Mouse (Mus musculus) kidney, embryonic 15.5 days (tissue): ENCODE results near the gene Xrra1. TPM values are rescaled to one million over a fixed set of nuclear protein-coding genes. Genes with fewer than 3 reads are reported as not detected.
A peak's percentile ranks its signal among the peaks of the same experiment; 100 is the strongest.

Experiments
- ATAC-seq: fragments of 200-750 bp; cut with Nextera tagmentation; replicated peaks from 2 replicates; pipeline ENCODE4 v1.8.0; 2017; ENCODE audit warnings: moderate TSS enrichment; ENCODE audit not compliant: low FRiP score
- H3K27ac ChIP-seq: fragments of 300-500 bp; sonication (generic); 2 replicates; pipeline ENCODE4 v1.5.1; 2015; ENCODE audit warnings: mild to moderate bottlenecking, inconsistent platforms
- H3K27me3 ChIP-seq: fragments of 300-500 bp; sonication (generic); 2 replicates; pipeline ENCODE4 v1.6.1; 2015; ENCODE audit warnings: inconsistent platforms
- H3K36me3 ChIP-seq: fragments of 300-500 bp; sonication (generic); 2 replicates; pipeline ENCODE4 v1.6.1; 2015; ENCODE audit warnings: inconsistent platforms
- H3K4me1 ChIP-seq: fragments of 300-500 bp; sonication (generic); 2 replicates; pipeline ENCODE4 v1.6.1; 2015; ENCODE audit warnings: inconsistent platforms
- H3K4me2 ChIP-seq: fragments of 300-500 bp; sonication (generic); 2 replicates; pipeline ENCODE4 v1.6.1; 2015; ENCODE audit warnings: moderate library complexity, mild to moderate bottlenecking, inconsistent platforms
- H3K4me3 ChIP-seq: fragments of 300-500 bp; sonication (generic); replicated peaks from 2 replicates; pipeline ENCODE4 v1.5.1; 2015; ENCODE audit warnings: mild to moderate bottlenecking, inconsistent platforms
- H3K9ac ChIP-seq: fragments of 300-500 bp; sonication (generic); 2 replicates; pipeline ENCODE4 v1.6.1; 2015; ENCODE audit warnings: mild to moderate bottlenecking, inconsistent platforms
- H3K9me3 ChIP-seq: fragments of 300-500 bp; sonication (generic); replicated peaks from 2 replicates; pipeline ENCODE4 v1.6.1; 2016; ENCODE audit warnings: inconsistent platforms
- WGBS: fragments of 180-500 bp; shearing (Covaris S2); methylation state at CpG from one replicate; pipeline ENCODE4 v1.1.7; 2015; ENCODE audit warnings: mixed read lengths; 5-methylcytosine and 5-hydroxymethylcytosine counted together
- polyA plus RNA-seq: library from polyadenylated mRNA; unstranded; fragments of >200 nt; fragmentation: Nextera tagmentation; extraction: Ambion mirVana; gene quantifications from 2 replicates; pipeline ENCODE4 v1.2.1, GENCODE M21; 2015

The Xrra1 gene
- polyA plus RNA-seq, 1 experiment from 2014 or later: 0.42 TPM

DNA sequence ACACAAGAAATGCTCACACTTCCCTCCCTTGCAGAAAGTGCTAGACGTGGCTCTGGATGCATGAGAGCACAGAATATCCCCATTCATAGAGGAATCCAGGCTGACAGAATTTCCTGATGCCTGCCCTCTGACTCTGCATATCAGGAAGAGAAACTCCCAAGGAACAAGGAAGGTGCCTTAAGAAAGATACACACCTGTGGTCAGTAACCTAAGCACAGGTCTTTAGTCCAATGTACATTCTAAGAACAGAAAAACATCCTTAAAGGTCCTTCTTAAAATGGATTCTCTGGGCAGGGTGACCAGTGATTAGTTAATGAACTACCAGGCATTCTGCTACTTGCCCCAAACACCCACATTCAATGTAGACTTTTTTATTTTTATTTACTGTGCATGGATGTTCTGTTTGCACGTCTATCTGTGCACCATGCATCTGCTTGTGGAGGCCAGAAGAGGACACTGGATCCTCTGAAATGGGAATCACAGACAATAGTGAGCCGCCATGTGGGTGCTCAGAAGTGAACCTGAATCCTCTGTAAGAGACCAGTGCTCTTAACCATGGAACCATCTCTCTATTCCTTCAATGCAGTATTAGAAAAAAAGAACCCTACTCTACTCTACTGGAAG lies 104.4 kb downstream of the Xrra1 start:
- H3K27ac ChIP-seq: peak overlapping the region; percentile 81
- H3K4me3 ChIP-seq: no peak overlapping the region
- ATAC-seq: 0 out of 2 replicates have a peak, but pooled peaks have one; percentile 9
- H3K36me3 ChIP-seq: no peaks in the 10 kb centered on the region
- H3K4me2 ChIP-seq: no peak overlapping the region
- no peaks in the 10 kb centered on the region for H3K27me3 ChIP-seq
- H3K4me1 ChIP-seq: peaks cover 42% of the 10 kb centered on the region
- no peak overlapping the region for H3K9ac ChIP-seq
- WGBS: 71% methylated on average over 3 of the region's 3 CpGs
- H3K9me3 ChIP-seq: no peaks in the 10 kb centered on the region

DNA sequence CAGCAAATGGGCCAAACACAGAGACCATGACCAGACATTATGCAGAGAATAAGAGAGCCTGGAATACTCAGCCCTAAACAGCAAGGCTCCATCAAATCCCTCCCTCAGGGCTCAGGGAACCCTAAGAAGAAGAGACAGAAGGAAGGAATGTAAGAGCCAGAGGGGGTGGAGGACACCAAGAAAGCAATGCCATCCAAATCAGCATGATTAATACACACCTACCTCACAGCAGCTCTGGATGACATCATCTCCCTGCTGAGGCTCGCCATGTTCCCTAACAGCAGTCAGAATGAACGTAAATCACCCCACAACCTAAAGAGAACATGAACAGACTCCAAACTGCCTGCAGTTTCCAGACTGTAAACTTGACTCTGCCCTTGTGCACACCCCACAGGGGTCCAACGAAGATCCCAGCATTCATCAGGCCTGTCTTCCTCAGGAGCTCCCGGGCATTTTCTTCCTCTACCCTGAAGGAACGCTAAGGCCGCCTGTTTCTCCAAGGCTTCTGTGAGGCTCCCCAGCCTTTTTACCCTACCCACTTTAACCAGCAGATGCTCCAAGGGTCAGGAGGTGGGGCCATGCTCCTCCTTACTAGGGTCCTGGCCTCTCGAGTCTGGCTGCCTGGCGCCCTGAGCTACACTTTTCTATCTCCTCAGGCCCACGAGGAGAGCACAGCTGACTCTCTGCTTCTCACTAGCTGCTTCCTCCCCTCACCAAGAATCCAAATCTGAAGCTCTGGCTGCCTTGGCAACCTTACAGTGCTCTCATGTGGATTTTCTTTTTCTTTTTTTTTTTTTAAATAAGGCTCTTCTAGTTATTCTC lies 106.3 kb downstream of the Xrra1 start:
- H3K9ac ChIP-seq: no peak overlapping the region

DNA sequence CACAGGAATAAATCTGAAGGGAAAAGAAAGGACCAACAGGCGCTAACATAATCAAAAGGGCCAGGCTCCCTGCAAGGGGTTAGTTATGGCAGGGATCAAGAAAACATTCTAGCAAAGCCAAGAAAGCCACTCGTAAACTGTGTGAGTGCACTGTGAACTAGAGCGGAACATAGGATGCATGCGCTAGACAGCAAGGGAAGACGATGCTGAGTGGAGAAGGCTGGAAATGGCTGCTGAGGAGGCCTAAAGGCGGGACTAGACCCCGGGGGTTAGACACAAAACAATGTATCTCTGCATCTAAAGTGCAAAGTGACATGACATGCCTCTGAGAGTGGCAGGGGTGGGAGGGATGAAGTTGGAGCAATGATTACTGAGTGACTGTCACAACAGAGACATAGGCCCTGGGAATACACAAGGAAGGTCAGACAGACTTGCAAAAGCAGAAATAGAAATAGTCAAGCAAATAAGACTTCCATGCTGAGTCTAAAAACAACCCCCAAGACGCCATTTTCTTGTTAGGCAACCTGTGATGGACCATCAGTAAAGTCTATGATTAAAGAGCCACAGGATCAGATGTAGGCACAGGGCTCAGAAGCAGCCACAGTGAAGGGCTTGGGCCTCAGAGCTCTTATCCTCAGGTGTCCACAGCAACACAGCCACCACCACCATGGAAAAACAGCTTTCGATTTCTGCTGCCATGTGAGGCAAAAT lies 107.2 kb downstream of the Xrra1 start:
- Histone ChIP-seq H3K27me3 (no peaks in the 10 kb centered on the region), H3K4me3 (no peak overlapping the region), H3K4me2 (no peak overlapping the region), H3K4me1 (peaks cover 55% of the 10 kb centered on the region), H3K36me3 (no peaks in the 10 kb centered on the region), H3K9me3 (no peaks in the 10 kb centered on the region), H3K9ac (no peak overlapping the region), H3K27ac (peak overlapping the region; percentile 28)
- 44% methylated on average over 9 of the region's 9 CpGs for WGBS
- ATAC-seq: no peak

More for the DNA sequence above, 106.3 kb downstream of the Xrra1 start:
- peak overlapping the region; percentile 71 for H3K27ac ChIP-seq
- H3K4me2 ChIP-seq: peak overlapping the region; percentile 9
- ATAC-seq: peak; percentile 34; the same call in 1 of the 2 replicates
- H3K4me3 ChIP-seq: no peak overlapping the region
- peaks cover 54% of the 10 kb centered on the region for H3K4me1 ChIP-seq
- H3K36me3 ChIP-seq: no peaks in the 10 kb centered on the region
- no peaks in the 10 kb centered on the region for H3K27me3 ChIP-seq
- H3K9me3 ChIP-seq: no peaks in the 10 kb centered on the region
- WGBS: 17% methylated on average over 9 of the region's 9 CpGs

Other genes with a start within 250 kb of the Xrra1 start
- gene Tpbgl, start 232.0 kb upstream of the Xrra1 start, polyA plus RNA-seq: 0.84 and 1.1 TPM in 2 replicates
- 2.4 and 2.8 TPM in 2 replicates for gene Slco2b1, start 147.8 kb upstream of the Xrra1 start, polyA plus RNA-seq
- gene Olfr520, start 128.8 kb upstream of the Xrra1 start, polyA plus RNA-seq: not detected in 2 replicates
- not detected in 2 replicates for gene Olfr521, start 95.6 kb upstream of the Xrra1 start, polyA plus RNA-seq
- 3.0 and 3.1 TPM in 2 replicates for gene Neu3, start 30.7 kb upstream of the Xrra1 start, polyA plus RNA-seq
- 384 and 410 TPM in 2 replicates for gene Spcs2, start 4.3 kb downstream of the Xrra1 start, polyA plus RNA-seq
- 5.9 and 6.2 TPM in 2 replicates for gene Rnf169, start 121.3 kb downstream of the Xrra1 start, polyA plus RNA-seq
- gene Chrdl2, start 147.1 kb downstream of the Xrra1 start, polyA plus RNA-seq: 0.69 and 0.87 TPM in 2 replicates